Mouse (Mus musculus): ENCODE measurements at regions not wholly inside any gene's neighbourhood (a gene's known extent, or its start where the extent isn't known, plus 50 kb on each side); places are given as distances from the start of the nearest gene placed in this dataset.

DNA sequence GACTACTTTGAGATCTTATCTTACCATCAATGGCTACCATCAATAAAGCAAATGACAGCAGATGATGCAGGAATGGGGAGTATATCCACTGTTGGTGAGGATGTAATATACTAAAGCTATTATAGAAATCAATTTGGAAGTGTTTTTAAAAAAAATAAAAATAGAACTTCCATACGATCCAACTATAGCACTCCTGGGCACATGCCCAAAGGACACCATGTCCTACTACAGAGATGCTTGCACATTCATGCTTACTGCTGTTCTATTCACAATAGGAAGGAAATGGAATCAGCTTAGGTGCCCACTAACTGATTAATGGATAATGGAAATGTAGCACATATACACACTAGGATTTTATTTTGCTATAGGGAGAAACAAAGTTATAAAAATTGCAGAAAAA is 96.7 kb upstream of the Gm11983 start:
- no peak for ATAC-seq (ENCODE audit: insufficient number of reproducible peaks, low FRiP score, low TSS enrichment)

GRCm38 (mm10) chr11:6926036-6926435 is 88.6 kb upstream of the Gm11983 start:
- no peak for ATAC-seq (ENCODE audit: insufficient number of reproducible peaks, low FRiP score, low TSS enrichment)

DNA sequence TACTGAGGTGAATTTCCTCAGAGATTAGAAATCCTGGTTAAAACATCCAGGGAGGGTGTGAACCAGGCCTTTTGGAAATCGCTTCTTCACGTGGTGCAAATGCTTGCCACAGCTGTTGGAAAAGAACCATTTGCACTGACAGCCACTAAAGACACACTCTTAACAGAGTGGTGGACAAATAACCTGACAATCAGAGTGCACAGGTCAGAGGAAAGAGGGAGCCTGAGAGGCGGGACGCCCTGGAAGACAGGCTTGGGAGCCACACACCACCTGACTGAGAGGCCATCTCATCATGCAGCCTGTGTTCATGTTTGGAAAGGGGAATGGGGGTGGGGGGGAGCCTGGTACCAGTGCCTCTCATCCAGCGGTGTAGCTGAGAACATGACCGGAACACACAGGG is 87.0 kb upstream of the Gm11983 start:
- no peak for ATAC-seq (ENCODE audit: insufficient number of reproducible peaks, low FRiP score, low TSS enrichment)

DNA sequence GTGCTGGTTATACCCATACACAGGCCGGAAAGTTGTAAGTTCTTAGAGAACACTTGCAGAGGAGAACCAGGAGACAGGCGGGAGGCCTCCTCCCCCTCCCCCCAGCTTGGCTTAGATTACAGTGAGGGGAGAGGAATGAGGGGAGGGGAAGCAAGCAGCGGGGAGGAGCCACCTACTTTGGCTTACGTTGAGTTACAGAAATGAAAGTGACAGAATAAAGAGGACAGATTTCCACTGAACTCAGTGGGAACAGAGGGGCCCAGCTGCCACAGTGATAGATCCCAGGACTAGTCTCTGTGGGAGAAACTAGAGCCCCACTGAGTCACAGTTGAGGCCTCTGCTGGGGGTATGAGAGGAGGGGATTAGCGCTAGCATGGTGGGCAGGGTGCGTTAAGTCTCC is 86.5 kb upstream of the Gm11983 start:
- no peak for ATAC-seq (ENCODE audit: insufficient number of reproducible peaks, low FRiP score, low TSS enrichment)

DNA sequence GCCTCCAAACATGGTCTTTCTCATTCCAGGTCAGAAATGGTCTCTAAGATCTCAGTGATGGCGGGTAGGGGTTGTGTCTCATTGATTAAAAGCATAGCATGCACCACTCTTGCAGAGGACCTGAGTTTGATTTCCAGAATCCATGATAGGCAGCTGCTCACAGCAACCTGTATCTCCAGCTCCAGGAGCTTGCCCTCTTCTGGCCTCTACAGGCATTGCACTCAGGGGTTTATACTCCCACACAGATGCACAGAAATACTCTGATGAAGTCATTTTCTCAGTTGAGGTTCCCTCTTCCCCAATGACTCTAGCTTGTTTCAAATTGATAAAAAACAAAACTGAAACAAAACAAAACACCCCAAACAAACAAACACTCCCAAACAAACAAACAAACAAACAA is 81.1 kb upstream of the Gm11983 start:
- no peak for ATAC-seq (ENCODE audit: insufficient number of reproducible peaks, low FRiP score, low TSS enrichment)

GRCm38 (mm10) chr11:6905630-6906029 is 68.2 kb upstream of the Gm11983 start:
- ATAC-seq (ENCODE audit: insufficient number of reproducible peaks, low FRiP score, low TSS enrichment) = no peak

GRCm38 (mm10) chr11:6902991-6903390 is 65.5 kb upstream of the Gm11983 start:
- ATAC-seq (ENCODE audit: insufficient number of reproducible peaks, low FRiP score, low TSS enrichment) = no peak

GRCm38 (mm10) chr11:6902271-6902670 is 64.8 kb upstream of the Gm11983 start:
- ATAC-seq (ENCODE audit: insufficient number of reproducible peaks, low FRiP score, low TSS enrichment) = no peak

- ATAC-seq (ENCODE audit: insufficient number of reproducible peaks, low FRiP score, low TSS enrichment) = no peak
Observed at GRCm38 (mm10) chr11:6900769-6901481, 63.5 kb upstream of the Gm11983 start.

- ATAC-seq (ENCODE audit: insufficient number of reproducible peaks, low FRiP score, low TSS enrichment) = no peak
Observed at GRCm38 (mm10) chr11:6900357-6900756, 62.9 kb upstream of the Gm11983 start.

DNA sequence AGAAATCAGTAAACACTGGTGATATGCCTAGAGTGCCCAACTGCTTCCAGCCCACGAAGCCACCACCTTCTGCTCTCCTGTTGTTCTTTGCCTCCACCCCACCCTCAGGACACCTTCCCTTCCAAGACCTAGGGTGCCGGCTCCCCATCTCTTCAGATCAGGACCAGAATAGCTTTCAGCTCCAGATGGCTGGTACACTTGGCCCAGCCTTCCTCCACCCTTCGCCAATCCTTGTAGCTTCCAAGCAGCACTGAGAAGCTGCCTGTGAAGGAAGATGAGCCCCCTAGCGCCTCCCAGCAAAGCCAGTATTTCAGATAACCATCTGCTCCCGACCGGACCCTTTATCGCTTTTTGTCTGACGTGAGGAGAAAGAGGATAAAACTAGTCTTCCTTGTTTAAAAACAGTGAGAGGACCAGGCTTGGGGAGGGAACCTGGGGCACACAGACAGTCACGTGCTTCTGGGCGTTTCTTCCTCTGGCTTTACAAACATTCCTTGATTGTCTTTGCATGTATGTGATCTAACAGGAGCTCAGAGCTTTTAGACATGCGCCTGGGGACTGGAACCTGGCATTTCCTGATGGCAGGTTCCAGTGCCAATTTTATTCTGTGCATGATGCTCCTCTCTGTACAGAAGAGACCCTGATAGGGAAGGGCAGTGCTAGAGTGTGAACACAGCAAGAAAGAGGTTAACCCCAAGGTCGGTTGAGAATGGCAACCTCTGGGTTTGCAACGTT is 62.0 kb upstream of the Gm11983 start:
- ATAC-seq (ENCODE audit: insufficient number of reproducible peaks, low FRiP score, low TSS enrichment) = peak; percentile 80; the same call in 1 of the 2 replicates

DNA sequence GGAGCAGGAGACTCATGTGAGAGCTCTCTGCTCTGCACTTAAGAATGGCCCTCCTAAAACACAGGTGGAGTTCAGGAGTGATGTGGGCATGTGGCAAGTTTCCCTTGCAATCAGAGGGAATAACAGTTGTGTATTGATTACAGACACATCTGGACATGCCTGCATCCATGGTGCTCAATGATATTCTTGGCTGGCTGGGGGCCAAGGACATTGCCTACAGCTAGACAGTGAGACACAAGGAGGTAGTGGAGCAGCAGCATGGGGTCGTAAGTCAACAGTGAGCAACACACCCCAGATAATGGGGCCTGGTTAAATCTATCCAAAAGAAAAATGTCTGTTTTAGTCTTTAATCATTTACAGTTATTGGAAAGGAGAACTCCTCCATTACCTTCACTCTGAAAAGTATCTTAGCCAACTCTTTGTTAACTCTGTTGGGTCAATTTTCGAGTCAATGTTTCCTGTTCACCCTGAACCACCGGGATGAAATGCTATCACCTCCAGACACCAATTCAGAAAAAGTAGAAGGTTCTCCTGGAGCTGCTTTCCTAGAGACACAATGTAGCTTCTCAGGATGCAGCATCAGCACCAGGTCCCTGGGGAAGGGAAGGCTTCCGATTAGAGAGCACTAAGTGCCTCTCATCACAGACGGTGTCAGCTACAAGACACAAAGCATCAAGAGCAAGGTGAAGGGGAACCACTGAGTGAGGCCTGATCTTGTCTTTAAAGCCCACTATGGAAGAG is 61.1 kb upstream of the Gm11983 start:
- no peak for ATAC-seq (ENCODE audit: insufficient number of reproducible peaks, low FRiP score, low TSS enrichment)

DNA sequence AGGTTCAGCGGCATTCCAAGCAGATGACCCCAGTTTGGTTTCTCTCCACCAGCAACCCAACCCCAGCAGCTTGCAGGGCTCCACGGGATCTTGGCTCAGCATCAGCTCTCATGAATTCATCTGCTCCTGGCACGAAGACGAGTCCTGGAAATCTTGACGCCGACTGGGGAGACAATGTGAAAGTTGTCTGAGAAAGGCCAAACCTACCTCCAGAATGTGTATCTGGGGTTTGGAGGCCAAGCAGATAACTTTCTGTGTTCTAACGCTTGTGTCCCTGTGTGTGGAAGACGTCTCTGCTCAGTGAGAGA is 58.3 kb upstream of the Gm11983 start:
- ATAC-seq (ENCODE audit: insufficient number of reproducible peaks, low FRiP score, low TSS enrichment) = no peak

DNA sequence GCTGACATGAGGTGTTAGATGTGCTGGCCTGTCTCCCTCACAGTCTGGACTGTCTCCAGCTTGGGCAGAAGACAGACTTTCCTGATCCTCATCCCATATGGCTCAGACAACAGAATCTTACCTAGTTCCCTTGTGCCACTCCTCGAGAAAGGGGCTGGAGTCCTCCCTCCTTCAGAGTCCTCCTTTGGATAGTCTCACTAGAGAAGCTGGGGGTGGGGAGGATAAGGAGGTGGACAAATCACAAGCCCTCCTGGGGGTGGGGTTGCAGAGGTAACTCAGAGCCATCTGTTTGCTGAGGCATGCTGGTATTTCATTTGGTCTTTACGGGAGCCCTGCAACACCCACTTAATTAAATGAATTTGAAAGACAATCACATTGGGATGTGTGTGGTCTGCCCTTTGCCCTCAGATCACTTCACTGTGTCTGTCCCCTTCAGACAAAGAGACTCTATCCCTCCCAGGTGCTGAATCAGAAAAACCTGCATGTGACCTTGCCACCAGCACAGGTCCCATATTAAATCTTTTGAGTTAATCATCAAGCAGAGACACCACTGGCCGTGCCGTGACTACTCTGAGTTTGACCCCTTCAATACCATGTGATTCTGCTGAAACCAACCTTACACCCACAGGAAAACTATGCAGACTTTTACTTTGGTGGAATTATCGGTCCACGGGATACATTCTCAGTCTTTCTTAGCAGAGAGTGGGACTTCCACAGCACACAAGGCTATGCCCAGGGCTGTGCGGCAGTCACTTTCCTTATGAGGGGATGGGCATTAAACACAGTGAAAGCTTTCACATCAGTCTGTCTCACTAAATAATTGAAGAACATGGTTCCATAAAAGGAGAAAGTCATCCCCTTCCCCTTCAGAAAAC is 57.7 kb upstream of the Gm11983 start:
- ATAC-seq (ENCODE audit: insufficient number of reproducible peaks, low FRiP score, low TSS enrichment) = peak; percentile 31; the same call in 1 of the 2 replicates

GRCm38 (mm10) chr11:6893734-6894133 is 56.3 kb upstream of the Gm11983 start:
- no peak for ATAC-seq (ENCODE audit: insufficient number of reproducible peaks, low FRiP score, low TSS enrichment)

GRCm38 (mm10) chr11:6893063-6893462 is 55.6 kb upstream of the Gm11983 start:
- ATAC-seq (ENCODE audit: insufficient number of reproducible peaks, low FRiP score, low TSS enrichment) = no peak

DNA sequence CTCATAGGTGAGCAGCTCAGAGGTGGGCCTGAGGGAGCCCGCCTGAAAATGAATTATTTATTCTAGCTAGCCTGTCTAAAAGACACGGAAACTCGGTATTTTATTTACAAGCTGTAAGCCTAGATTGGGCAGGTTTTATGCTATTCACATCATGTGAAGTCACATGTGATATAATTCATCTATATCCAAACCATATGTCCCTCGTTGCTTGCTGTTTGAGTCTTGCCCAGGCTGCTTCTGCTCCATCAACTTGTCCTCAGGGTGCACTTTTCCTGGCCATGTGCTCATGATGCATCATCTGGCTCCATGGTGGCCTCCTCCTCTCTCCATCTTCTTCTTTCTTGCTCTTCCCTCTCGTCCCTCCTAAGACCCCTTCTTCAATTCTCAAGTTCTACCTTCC is 53.0 kb upstream of the Gm11983 start:
- ATAC-seq (ENCODE audit: insufficient number of reproducible peaks, low FRiP score, low TSS enrichment) = no peak

GRCm38 (mm10) chr11:6889660-6890185 is 52.3 kb upstream of the Gm11983 start:
- peak; percentile 93 for ATAC-seq (ENCODE audit: insufficient number of reproducible peaks, low FRiP score, low TSS enrichment)

- no peak for ATAC-seq (ENCODE audit: insufficient number of reproducible peaks, low FRiP score, low TSS enrichment)
Observed at GRCm38 (mm10) chr11:6889120-6889519, 51.7 kb upstream of the Gm11983 start.
